Mouse (Mus musculus) regulatory T cell (primary cell): ENCODE measurements at regions not wholly inside any gene's neighbourhood (a gene's known extent, or its start where the extent isn't known, plus 50 kb on each side); places are given as distances from the start of the nearest gene placed in this dataset.

Experiments used
- in situ Hi-C: fragments of 300-600 bp; cut with MboI, MseI; formaldehyde crosslinking; loops from one replicate; pipeline ENCODE4 v1.15.1; 2025; ENCODE audit warnings: high pct_unique_total_duplicates

GRCm38 (mm10) chr7:95810096-95810495 lies 360.9 kb upstream of the Tenm4 start:
- in situ Hi-C loops: no loop called here

GRCm38 (mm10) chr7:95814865-95815264 lies 356.2 kb upstream of the Tenm4 start:
- in situ Hi-C loops: no loop called here

GRCm38 (mm10) chr7:95823539-95823938 lies 347.5 kb upstream of the Tenm4 start:
- in situ Hi-C loops: no loop called here

- in situ Hi-C loops: no loop called here
These were observed 341.2 kb upstream of the Tenm4 start for GRCm38 (mm10) chr7:95829889-95830288.

- in situ Hi-C loops: no loop called here
These were observed 336.7 kb upstream of the Tenm4 start for GRCm38 (mm10) chr7:95834236-95834919.

GRCm38 (mm10) chr7:95840476-95840875 lies 330.6 kb upstream of the Tenm4 start:
- in situ Hi-C loops: no loop called here

GRCm38 (mm10) chr7:95849874-95850273 lies 321.2 kb upstream of the Tenm4 start:
- in situ Hi-C loops: no loop called here

- in situ Hi-C loops: no loop called here
These were observed 318.4 kb upstream of the Tenm4 start for GRCm38 (mm10) chr7:95852630-95853029.

- in situ Hi-C loops: no loop called here
These were observed 317.7 kb upstream of the Tenm4 start for GRCm38 (mm10) chr7:95853225-95853812.

- in situ Hi-C loops: no loop called here
These were observed 312.8 kb upstream of the Tenm4 start for GRCm38 (mm10) chr7:95858247-95858646.

- in situ Hi-C loops: no loop called here
These were observed 306.8 kb upstream of the Tenm4 start for GRCm38 (mm10) chr7:95864233-95864632.

- in situ Hi-C loops: no loop called here
These were observed 305.8 kb upstream of the Tenm4 start for GRCm38 (mm10) chr7:95865270-95865669.

GRCm38 (mm10) chr7:95868753-95869152 lies 302.3 kb upstream of the Tenm4 start:
- in situ Hi-C loops: no loop called here

GRCm38 (mm10) chr7:95880576-95881267 lies 290.3 kb upstream of the Tenm4 start:
- in situ Hi-C loops: no loop called here

- in situ Hi-C loops: no loop called here
These were observed 269.5 kb upstream of the Tenm4 start for GRCm38 (mm10) chr7:95901524-95901923.

- in situ Hi-C loops: no loop called here
These were observed 256.5 kb upstream of the Tenm4 start for GRCm38 (mm10) chr7:95914406-95915080.

GRCm38 (mm10) chr7:95919932-95920331 lies 251.1 kb upstream of the Tenm4 start:
- in situ Hi-C loops: no loop called here

- in situ Hi-C loops: no loop called here
These were observed 246.2 kb upstream of the Tenm4 start for GRCm38 (mm10) chr7:95924805-95925204.

- in situ Hi-C loops: no loop called here
These were observed 244.7 kb upstream of the Tenm4 start for GRCm38 (mm10) chr7:95926119-95927039.

GRCm38 (mm10) chr7:95936599-95936998 lies 234.4 kb upstream of the Tenm4 start:
- in situ Hi-C loops: no loop called here

GRCm38 (mm10) chr7:95943420-95943819 lies 227.6 kb upstream of the Tenm4 start:
- in situ Hi-C loops: no loop called here
